ENCODE assay signal across 32 mouse cellular contexts in the genomic region with DNA sequence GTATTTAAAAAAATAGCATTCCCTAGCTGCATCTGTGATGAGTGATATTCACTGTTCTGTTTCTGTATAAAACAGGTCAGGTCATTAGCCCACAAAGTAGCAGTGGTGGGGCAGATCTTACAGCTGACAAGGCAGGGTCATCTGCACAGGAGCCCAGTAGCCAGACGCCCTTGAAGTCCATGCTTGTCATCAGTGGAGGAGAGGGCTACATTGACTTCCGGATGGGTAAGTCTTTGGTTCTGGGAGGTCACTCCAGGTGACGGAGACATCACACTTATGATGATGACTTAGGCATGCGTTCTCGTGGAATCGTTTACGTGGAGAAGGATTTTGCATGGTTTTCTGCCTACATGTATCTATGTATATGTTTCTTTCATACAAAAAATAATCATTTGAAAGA.
"Had no signal": no experiment of that assay in that cellular context is flagged by ENCODE, and none has a peak within 500 bp of the region (broad histone marks: within the 10 kb centered on the region; RNA-seq: fewer than 3 reads in every experiment).

No protein-coding gene starts in this region.

- H3K4me2 ChIP-seq: limb, embryonic 12.5 days; limb, embryonic 13.5 days; limb, embryonic 15.5 days; liver, embryonic 11.5 days; liver, embryonic 12.5 days; liver, embryonic 13.5 days; liver, embryonic 15.5 days; lung, embryonic 14.5 days; lung, embryonic 15.5 days; midbrain, embryonic 11.5 days; midbrain, embryonic 12.5 days; midbrain, embryonic 13.5 days; midbrain, embryonic 15.5 days; neural tube, embryonic 12.5 days had no signal

- ATAC-seq: liver, embryonic 12.5 days; liver, postnatal 0 days; lung, postnatal 0 days; midbrain, embryonic 13.5 days; midbrain, embryonic 15.5 days; midbrain, embryonic 16.5 days had no signal

- H3K4me1 ChIP-seq: limb, embryonic 12.5 days; limb, embryonic 13.5 days; limb, embryonic 15.5 days; lung, embryonic 15.5 days; midbrain, embryonic 10.5 days; midbrain, embryonic 12.5 days; midbrain, embryonic 13.5 days; midbrain, embryonic 15.5 days; neural tube, embryonic 12.5 days had no signal

- H3K4me3 ChIP-seq: left cerebral cortex, adult 2 months; limb, embryonic 12.5 days; limb, embryonic 13.5 days; limb, embryonic 15.5 days; liver, embryonic 12.5 days; liver, embryonic 13.5 days; liver, embryonic 15.5 days; lung, embryonic 15.5 days; megakaryocyte, embryonic 14.5 days; midbrain, embryonic 10.5 days; midbrain, embryonic 12.5 days; midbrain, embryonic 13.5 days; midbrain, embryonic 15.5 days; myocyte; neural tube, embryonic 12.5 days had no signal

- H3K9ac ChIP-seq: limb, embryonic 12.5 days; limb, embryonic 13.5 days; limb, embryonic 15.5 days; liver, embryonic 12.5 days; liver, embryonic 13.5 days; liver, embryonic 14.5 days; liver, embryonic 15.5 days; liver, postnatal 0 days; lung, embryonic 14.5 days; lung, embryonic 15.5 days; midbrain, embryonic 12.5 days; midbrain, embryonic 13.5 days; midbrain, embryonic 15.5 days; neural tube, embryonic 12.5 days had no signal

- H3K27me3 ChIP-seq: limb, embryonic 12.5 days; limb, embryonic 13.5 days; limb, embryonic 15.5 days; liver, embryonic 12.5 days; liver, embryonic 13.5 days; liver, embryonic 15.5 days; lung, embryonic 15.5 days; megakaryocyte, embryonic 14.5 days; midbrain, embryonic 12.5 days; midbrain, embryonic 13.5 days; midbrain, embryonic 15.5 days; neural tube, embryonic 12.5 days had no signal

- H3K9me3 ChIP-seq: limb, embryonic 12.5 days; limb, embryonic 13.5 days; limb, embryonic 15.5 days; liver, embryonic 13.5 days; liver, embryonic 15.5 days; lung, embryonic 15.5 days; megakaryocyte, embryonic 14.5 days; midbrain, embryonic 10.5 days; midbrain, embryonic 12.5 days; midbrain, embryonic 13.5 days; midbrain, embryonic 15.5 days; neural tube, embryonic 12.5 days had no signal

- DNase-seq: left cerebral cortex, postnatal 4 days; liver; liver, embryonic 13.5 days; liver, postnatal 0 days; lung, adult 18-20 months; lung, adult 2 months; lung, embryonic 14.5 days; lung, postnatal 10 days; lung, postnatal 14 days; lung, postnatal 36 days; lung, postnatal 4 days; midbrain, embryonic 14.5 days had no signal

- H3K27ac ChIP-seq: left cerebral cortex, adult 2 months; limb, embryonic 12.5 days; limb, embryonic 13.5 days; limb, embryonic 15.5 days; liver, embryonic 12.5 days; liver, embryonic 13.5 days; liver, embryonic 14.5 days; liver, embryonic 15.5 days; lung, embryonic 15.5 days; macrophage; midbrain, embryonic 10.5 days; midbrain, embryonic 12.5 days; midbrain, embryonic 13.5 days; midbrain, embryonic 15.5 days; neural tube, embryonic 12.5 days had no signal
